16 mouse cellular contexts compared by ENCODE assay signal in genomic region chr1:64423256-64423655, GRCm38 (mm10).
"Had no signal": no experiment of that assay in that cellular context is flagged by ENCODE, and none has a peak within 500 bp of the region (broad histone marks: within the 10 kb centered on the region; RNA-seq: fewer than 3 reads in every experiment).

No protein-coding gene starts in this region.

- H3K4me3 ChIP-seq: lung, embryonic 15.5 days; megakaryocyte, embryonic 14.5 days; midbrain, embryonic 13.5 days; midbrain, embryonic 15.5 days; neural tube, embryonic 12.5 days had no signal

- DNase-seq: liver, postnatal 0 days; lung, adult 2 months; lung, postnatal 14 days; lung, postnatal 36 days; right cerebral cortex, postnatal 14 days; thymus, adult 18-20 months; thymus, postnatal 14 days; thymus, postnatal 36 days had no signal

- H3K9me3 ChIP-seq: lung, embryonic 15.5 days; midbrain, embryonic 15.5 days; neural tube, embryonic 12.5 days had no signal

- ATAC-seq: liver, postnatal 0 days; lung, postnatal 0 days; midbrain, embryonic 13.5 days; midbrain, embryonic 15.5 days had no signal

- H3K9ac ChIP-seq: liver, postnatal 0 days; lung, embryonic 15.5 days; midbrain, embryonic 13.5 days; midbrain, embryonic 15.5 days; neural tube, embryonic 12.5 days had no signal

- H3K36me3 ChIP-seq: lung, embryonic 15.5 days; midbrain, embryonic 13.5 days; midbrain, embryonic 15.5 days; neural tube, embryonic 12.5 days had no signal

- H3K27ac ChIP-seq: lung, embryonic 15.5 days; macrophage; midbrain, embryonic 13.5 days; midbrain, embryonic 15.5 days; neural tube, embryonic 12.5 days had no signal

- H3K27me3 ChIP-seq: lung, embryonic 15.5 days; megakaryocyte, embryonic 14.5 days; midbrain, embryonic 13.5 days; midbrain, embryonic 15.5 days; neural tube, embryonic 12.5 days had no signal

- H3K4me1 ChIP-seq: lung, embryonic 15.5 days; megakaryocyte, embryonic 14.5 days; neural tube, embryonic 12.5 days had no signal

- H3K4me2 ChIP-seq: lung, embryonic 15.5 days; midbrain, embryonic 11.5 days; midbrain, embryonic 13.5 days; midbrain, embryonic 15.5 days; neural tube, embryonic 12.5 days had no signal
